Mouse (Mus musculus): ENCODE measurements at regions not wholly inside any gene's neighbourhood (a gene's known extent, or its start where the extent isn't known, plus 50 kb on each side); places are given as distances from the start of the nearest gene placed in this dataset.
A peak's percentile ranks its signal among the peaks of the same experiment; 100 is the strongest.

GRCm38 (mm10) chr4:4195834-4196233 lies 118.5 kb upstream of the Sdr16c6 start:
- Histone ChIP-seq H3K4me2 (ENCODE audit: low read depth) (no peak overlapping the region), H3ac (ENCODE audit: control insufficient read depth, insufficient read length) (no peak overlapping the region), H3K79me2 (ENCODE audit: control insufficient read depth, insufficient read depth) (no peaks in the 10 kb centered on the region), H3K4me3 (no peak overlapping the region), H3K27me3 (ENCODE audit: control insufficient read depth, insufficient read depth, insufficient read length) (no peaks in the 10 kb centered on the region), H3K36me3 (ENCODE audit: control insufficient read depth, insufficient read depth) (no peaks in the 10 kb centered on the region)
- TF ChIP-seq POLR2A (IDR thresholded peaks at IDR 0.05; ENCODE audit: insufficient read length, low read depth), result no peak

DNA sequence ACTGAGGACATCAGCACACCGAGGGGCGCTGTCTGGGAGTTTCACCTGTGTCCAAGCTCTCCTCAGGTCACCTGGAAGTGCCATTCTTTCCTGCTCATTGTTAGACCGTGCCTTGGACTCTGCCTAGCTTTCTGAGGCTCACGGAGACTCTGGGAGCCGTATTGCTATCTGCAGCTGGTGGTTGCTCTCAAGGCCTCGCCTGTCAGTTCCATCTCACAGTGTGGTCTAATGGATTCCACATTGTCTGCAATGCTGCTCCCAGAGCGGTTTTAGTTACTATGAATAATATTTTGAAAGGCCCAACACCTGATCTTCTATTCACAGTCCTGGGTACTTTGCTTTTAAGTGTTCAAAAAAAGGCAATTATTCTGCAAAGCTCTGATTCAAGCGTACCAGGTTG lies 117.9 kb upstream of the Sdr16c6 start:
- H3K4me2 ChIP-seq (ENCODE audit: low read depth), result no peak overlapping the region
- no peak overlapping the region for H3K4me3 ChIP-seq
- TF ChIP-seq POLR2A (IDR thresholded peaks at IDR 0.05; ENCODE audit: insufficient read length, low read depth) (no peak), MYOD1 (IDR thresholded peaks at IDR 0.05; ENCODE audit: control insufficient read depth in 1 of 3, insufficient read length in 2 of 3, low read depth in 2 of 3) (peak in 1 of 3 experiments; percentile 5), TCF12 (IDR thresholded peaks at IDR 0.05; ENCODE audit: insufficient read depth, poor library complexity, severe bottlenecking) (no peak), TCF3 (IDR thresholded peaks at IDR 0.05; ENCODE audit: insufficient read length, low read depth) (no peak)
- H3K27me3 ChIP-seq (ENCODE audit: control insufficient read depth, insufficient read depth, insufficient read length), result no peaks in the 10 kb centered on the region
- no peaks in the 10 kb centered on the region for H3K36me3 ChIP-seq (ENCODE audit: control insufficient read depth, insufficient read depth)
- no peak overlapping the region for H3ac ChIP-seq (ENCODE audit: control insufficient read depth, insufficient read length)
- H3K79me2 ChIP-seq (ENCODE audit: control insufficient read depth, insufficient read depth), result no peaks in the 10 kb centered on the region

Measured in myocyte (in vitro differentiated cells).